Mouse (Mus musculus): ENCODE data around the gene Kif24.

Kif24 gene

DNA sequence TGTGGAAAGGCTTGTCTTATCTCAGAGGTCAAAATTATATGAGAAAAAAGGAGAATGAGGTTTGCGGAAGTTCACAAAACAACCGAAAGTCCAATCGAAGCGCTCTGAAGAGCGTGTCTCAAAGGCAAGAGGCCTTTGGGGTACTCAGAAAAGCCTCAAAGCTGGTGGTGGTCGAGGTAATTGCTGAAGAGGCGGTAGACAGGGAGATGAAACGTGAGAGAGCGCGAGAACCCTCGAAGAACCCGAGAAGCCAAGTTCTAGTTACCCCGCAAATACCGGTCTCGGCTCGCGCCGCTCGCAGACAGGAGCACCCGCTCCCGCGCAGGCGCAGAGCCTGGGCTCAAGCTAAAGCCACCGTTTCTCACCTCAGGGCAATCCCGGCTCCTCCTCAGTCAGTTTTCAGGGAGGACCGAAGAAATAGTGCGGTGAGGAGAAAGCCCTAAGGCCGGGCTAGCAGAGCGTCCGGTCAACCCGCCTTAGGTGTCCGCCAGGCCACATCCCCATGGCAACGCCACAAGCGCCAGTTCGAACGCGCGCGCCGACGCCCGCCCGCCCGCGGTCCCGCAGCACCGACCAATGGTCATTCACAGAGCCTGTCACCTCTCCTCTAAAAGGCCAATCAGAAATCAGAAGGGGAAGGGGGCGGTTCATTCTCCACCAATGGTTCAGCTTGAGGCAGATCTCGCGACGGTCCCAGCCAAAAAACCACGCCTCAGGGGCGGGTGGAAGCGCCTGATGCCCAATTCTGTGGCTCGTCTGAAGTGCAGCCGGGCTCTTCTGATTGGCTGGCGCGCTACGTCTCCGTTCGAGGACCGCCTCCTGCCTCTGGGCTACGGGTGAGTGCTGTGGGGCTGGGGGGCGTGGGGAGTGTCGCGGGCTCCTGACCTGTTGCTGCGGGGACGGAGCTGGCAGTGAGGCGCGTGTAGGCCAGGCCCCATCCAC is at the start of gene Kif24, which contains the start of gene Nudt2:
TSS of gene Kif24 (minus strand) at position 543 of the 942 bp plus-strand sequence.
TSS of gene Nudt2 (plus strand) at position 807 of the 942 bp plus-strand sequence.
- DNase-seq (ENCODE audit: low read depth), result peak; percentile 98

DNA sequence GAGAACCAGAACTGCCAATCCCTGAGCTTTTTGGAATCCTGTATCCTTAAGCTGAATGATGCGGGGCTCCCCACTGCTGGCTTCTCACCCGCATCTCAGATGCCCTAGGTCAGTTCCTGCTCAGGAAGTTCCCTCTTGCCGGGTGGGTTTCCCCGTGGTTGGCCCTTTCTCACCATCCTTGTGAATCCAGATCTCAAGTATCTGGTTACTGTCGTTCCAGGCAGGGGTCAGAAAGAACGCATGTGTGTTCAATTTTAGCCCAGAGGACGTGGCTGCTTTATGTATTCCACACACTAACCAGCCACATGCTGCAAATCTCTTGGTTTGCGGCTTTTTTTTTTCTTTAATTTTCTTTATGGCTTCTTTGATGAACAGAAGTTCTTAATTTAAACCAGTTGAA is 49.0 kb upstream of the Kif24 start:
- DNase-seq (ENCODE audit: low read depth), result no peak

DNA sequence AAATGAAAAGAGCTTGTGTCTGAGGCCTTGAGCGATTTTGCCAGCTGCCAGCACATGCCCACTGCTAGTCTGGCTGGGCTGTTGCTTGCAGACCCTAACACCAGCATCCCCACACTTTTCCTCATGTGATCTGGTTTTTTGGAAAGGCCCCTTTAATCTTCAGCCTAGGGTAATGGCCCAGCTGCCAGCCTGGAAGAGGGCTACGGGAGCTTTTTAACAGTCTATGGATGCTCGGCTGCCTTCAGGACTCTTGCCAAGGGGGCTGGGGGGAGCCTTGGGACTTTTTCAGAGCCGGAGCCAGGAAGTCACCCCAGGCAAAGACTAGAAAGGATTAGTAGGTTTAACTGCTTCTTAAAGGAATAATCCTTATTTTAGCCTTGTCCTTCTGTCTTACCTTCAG is 48.6 kb upstream of the Kif24 start:
- DNase-seq (ENCODE audit: low read depth), result no peak

DNA sequence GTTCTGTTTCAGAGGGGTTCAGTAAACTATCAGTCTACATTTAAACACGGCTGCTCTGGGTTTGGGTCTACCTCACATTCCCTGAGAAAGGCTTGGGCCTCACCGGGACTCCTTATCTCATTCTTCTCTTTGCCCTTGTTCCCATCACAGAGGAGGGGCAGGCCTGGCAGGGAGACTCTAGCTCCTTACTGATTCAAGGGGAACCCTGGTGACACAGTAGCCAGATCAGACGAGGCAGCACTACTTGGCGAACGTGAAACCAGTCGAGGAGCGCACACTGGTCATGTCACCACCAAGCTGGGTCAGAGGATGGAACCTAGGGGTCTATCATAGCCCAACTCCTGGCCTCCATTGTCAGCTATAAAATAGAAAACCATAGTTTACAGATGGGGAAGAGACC is 43.3 kb upstream of the Kif24 start:
- DNase-seq (ENCODE audit: low read depth), result no peak

DNA sequence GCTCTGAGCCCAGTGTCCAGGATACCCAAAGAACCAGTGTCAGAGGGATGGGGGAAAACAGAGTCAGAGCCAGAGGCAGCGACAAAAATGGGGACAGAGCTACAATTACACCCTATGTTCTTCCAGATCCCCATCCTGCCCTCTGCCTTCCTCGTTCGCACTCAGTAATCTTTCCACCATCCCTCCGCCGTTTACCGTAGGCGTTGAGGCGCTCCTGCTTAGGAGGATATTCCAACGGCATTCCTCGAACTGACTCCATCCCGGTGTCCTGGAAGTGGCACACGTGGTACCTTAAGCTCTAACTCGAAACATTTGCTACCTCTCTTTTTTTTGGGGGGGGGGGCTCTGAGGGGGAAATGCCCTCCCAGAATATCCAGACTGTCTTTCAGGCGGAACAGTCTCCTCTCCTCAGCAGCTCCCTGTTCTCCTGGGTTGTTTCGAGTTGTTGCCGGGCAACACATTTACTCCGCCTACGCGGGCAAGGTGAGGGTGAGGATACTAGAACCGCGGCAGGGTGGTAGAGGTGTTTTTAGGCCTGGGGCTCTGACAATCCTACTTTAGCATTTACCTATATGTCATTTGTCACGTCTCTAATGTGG is 42.7 kb upstream of the Kif24 start:
- no peak for DNase-seq (ENCODE audit: low read depth)

DNA sequence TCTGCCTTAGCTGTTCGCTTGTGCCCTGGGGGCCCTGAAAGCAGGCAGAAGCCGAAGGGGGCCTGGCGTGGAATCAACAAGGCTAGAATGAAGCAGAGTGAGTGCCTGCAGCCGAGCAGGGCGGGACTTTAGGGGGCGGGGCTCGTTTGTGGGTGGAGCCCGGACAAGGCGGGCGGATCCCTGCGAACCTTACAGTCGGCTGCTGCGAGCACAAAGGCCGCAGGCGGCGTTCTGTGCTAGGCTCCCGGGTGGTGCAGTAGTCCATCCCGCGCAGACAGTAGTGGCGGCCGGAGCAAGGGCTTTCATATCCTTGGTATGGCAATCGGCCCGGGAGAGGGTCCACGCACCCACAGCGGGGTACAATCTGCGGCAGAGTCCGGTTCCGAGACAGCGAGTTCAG is 42.2 kb upstream of the Kif24 start:
- peak; percentile 77 for DNase-seq (ENCODE audit: low read depth)

DNA sequence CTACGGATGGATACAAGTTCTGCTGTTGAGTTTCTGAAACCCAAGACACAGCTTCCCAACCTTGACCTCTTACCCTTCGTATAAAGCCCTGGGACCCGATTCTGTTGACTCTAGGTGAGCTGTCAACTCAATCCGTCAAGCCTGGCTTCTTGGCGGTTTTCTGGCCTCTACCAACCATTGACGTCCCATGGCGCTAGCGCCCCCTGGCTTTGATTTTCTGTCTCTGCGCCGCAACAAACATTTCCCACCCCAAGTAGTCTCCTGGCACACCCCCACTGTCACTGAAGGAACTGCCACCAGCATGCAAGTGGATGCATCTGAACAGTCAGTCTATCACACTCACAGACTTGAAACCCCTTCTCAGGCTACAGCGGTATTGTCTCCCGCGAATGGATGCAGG is 41.5 kb upstream of the Kif24 start:
- DNase-seq (ENCODE audit: low read depth), result peak; percentile 33

DNA sequence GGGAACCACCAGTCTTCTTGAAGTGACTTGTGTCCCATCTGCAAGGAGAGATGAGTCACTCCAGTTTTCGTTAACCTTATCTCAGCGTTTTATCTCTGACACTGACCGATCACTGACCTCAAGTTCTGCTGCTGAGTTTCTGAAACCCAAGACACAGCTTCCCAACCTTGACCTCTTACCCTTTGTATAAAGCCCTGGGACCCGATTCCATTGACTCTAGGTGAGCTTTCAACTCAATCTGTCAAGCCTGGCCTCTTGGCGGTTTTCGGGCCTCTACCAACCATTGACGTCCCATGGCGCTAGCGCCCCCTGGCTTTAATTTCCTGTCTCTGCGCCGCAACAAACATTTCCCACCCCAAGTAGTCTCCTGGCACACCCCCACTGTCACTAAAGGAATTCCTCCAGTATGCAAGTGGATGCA is 40.5 kb upstream of the Kif24 start:
- DNase-seq (ENCODE audit: low read depth), result no peak

DNA sequence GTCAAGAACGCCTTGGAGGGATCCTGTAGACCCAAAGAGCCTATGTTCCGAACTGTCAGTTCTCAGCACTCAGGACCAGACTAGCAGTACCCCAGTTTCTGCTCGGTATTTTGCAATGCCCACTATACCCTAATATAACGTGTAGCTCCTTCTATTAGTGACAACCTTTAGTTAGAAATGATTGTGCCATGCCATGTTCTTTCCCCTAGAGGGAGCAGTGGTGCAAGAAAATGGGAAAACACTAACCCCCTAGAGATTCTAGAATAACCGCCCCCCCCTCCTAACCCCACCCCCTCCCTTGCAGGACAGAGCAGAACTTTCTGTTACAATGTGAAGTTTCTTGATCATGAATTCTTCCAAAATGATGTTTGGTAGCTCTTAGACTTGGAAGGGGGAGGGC is 39.6 kb upstream of the Kif24 start:
- DNase-seq (ENCODE audit: low read depth), result peak; percentile 28

DNA sequence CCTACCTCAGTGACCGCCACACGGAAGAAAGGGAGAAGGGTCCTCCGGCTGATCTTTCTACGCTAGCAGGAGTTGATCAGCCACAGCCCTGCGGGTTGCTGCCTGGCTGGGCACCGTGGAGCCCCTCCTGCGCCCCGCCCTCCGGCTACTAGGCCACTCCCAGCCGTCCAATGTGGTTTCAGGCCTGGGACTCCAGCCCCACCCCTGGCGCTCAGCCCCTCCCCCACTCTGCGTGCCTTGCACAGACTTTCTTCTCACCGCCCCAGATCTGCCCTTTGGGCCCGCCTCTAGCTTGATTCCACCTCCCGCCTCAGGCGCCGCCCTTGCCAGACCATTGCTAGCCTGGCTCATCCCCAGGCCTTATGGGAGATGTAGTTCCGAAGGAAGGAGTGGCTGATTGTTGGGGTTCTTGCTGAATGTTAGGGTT is 38.3 kb upstream of the Kif24 start, which contains the start of gene AI464131:
TSS of gene AI464131 (minus strand) at position 91 of the 427 bp plus-strand sequence.
- peak; percentile 98 for DNase-seq (ENCODE audit: low read depth)

DNA sequence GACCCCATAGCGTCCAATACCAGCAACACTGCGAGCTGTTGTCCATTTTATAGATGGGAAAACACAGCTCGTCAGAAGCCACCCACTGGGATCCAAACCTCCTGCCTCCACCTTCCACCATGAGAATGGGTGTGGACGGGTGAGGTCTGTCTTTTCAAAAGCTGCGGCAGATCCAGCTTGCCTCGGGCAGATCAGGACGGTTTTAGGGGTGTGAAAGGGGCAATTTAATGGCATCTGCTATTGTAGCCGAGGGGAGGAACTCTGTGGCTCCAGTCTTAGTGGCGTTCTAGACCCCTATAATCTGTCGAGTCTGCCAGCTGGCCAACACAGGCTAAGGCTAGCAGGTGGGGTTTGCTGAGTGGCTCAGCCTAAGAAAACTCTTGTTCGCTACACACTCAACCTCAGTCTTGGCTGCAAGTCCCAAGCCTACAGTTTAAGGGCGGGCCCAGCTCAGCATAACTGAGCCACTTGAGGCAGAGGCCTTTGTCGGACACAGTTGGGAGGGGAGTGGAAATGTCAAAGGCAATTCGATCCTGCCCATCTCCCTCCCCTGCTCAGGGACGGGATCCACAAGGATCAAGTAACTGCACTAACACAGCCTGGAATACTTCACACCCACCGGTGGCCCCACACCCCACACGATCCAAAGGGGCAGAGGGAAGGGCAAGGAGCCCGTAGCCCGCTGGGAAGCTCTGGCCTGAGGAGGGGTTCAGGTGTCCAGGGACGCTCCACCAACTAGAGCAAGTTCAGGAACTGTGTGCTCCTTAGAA is 37.7 kb upstream of the Kif24 start:
- peak; percentile 75 for DNase-seq (ENCODE audit: low read depth)

DNA sequence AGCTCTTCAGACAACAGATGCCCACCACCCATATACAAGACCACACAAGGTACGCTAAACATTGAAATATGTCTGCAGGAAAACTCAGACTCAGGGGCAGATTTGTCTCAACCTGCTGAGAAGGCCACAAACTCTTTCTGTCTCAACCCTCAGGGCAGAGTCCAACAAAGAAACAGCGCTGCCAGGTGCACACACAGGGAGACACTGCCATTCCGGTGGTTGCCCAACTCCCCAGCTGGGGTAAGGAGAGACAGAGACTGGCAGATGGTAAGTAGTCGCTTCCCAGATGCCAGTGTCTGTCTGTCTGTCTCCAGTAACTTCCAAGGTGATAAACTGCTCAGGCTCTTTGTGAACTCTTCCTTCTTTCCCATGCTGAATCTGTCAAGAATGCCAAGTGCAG is 36.1 kb upstream of the Kif24 start:
- no peak for DNase-seq (ENCODE audit: low read depth)

DNA sequence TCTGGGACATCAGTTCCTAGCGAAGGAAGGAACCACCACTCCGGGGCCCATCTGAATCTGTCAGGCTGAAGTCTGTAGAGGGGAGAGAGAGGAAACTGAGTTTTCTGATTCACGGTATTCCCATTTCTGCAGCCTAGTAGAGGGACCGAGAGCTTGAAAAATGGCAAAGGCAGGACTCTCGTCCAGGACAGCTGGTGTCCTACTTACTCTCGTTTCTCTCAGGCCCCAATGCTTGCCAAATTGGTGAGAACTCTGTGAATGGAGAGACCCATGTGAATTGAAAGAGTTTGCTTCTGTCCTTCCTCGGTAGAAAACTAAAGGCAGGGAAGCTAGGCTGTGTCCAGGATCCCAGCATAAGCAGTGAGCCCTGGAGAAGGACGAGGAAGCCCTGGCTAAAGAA is 34.9 kb upstream of the Kif24 start:
- DNase-seq (ENCODE audit: low read depth), result no peak

DNA sequence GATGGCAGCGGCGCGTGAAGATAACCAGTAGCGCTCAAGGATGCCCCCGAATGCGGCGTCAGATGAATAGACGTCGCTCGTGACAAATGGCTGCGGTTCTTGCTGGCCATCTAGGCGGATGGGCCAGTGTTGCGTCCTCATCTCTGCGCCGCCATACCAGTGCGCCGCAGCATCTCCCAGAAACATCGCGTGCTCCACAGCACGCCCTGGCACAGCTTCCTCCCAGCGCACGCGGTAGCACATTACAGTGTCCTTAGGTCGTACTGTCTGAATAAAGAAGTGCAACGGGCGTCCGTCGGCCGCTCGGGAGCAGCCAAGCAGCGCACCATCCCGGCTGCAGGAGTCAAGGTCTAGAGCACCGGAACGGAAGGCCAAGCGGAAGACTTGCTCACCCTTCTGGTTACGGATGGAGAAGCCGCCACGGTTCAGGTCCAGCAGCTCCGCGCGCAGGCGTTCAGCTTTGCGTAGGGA is 34.3 kb upstream of the Kif24 start:
- DNase-seq (ENCODE audit: low read depth), result no peak

DNA sequence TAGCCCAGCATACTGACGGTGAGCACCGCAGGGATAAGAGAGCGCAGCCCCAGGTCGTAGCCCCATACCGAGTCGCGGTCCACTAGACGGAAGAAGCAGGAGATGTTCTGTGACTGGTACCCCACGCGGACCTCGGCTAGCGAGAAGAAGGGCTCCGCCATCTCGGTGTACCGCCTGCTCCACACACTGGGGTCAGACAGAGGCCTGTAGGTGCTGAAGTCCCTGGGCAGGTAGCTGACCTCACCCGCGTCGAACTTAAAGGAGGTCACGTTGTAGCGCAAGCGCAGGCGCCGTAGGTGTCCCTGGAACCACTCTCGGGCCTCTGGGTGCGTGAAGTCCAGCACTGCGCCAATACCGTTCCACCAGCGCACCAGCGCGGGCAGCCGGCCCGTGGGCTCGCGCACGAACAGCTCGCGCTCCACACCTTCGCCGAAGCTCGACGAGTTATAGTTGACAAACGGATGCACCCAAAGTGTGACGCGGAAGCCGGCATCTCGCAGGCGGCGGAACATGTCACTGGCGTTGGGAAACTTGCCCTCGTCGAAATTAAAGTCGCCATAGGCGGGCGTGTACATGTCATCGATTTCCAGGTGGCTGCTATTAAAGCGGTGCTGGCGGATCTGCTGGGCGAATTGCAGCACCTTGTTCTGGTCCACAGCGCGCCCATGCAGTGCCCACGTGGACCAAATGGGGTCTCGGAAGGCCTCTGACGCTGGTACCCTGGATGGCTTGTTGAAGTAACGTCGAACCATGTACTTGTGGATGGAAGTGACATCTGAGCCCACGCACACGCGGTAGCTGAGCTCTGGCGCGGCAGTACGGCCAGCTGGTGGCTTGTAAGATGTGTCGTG is 33.5 kb upstream of the Kif24 start:
- no peak for DNase-seq (ENCODE audit: low read depth)

DNA sequence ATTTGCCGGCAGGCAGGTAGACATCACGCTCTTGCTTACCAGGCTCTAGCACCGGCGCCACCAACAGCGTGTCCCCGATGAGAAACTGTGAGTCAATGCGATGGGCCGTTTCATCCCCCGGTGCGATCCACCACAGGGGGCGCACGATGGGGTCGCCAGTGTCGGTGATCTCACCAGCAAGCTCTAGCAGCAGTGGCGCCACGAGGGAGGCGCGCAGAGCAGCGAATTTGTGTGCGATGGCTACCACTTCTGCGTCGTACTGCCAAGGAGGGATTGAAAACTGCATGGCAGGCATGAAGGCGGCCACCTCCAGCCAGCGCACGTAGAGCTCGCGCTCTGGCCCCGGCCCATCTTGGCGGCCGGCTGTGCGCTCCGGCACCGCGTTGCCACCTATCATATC is 32.9 kb upstream of the Kif24 start:
- no peak for DNase-seq (ENCODE audit: low read depth)

DNA sequence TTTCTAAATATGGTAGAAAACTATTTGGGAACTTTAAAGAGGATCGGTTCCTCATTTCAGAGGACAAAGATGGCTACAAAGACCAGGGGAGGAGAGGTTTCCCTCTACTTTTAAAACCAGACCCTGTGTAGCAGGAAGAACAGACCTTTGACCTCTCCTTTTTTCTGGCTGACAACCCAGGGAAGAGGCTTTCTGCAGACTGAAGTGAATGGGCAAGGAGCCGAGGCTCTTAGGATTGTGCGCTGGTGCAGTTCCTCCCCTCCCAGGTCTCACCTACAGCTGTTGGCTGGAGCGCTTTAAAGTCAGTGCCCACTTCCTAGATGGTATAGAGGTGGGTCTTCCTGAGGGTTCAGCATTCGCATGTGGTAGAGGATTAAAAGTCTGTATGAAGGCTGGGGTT is 32.4 kb upstream of the Kif24 start:
- DNase-seq (ENCODE audit: low read depth), result no peak

DNA sequence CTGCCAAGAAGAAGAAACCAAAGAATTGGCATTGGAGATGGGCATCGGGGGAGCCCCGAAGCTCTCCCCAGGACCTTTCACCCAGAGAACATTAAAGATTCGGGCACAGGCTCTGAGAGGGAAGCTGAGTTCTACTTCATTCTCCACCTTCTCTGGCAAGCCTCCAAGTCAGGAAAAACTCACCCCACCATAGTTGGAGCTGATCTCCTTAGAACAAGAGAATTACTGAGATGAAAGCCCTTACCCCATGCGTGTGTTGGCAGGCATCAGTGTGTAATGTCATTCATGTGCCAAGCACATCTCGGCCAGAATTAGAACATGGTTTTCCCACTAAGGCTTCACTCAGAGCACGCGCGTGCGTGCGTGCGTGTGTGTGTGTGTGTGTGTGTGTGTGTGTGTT is 31.2 kb upstream of the Kif24 start:
- DNase-seq (ENCODE audit: low read depth), result no peak

DNA sequence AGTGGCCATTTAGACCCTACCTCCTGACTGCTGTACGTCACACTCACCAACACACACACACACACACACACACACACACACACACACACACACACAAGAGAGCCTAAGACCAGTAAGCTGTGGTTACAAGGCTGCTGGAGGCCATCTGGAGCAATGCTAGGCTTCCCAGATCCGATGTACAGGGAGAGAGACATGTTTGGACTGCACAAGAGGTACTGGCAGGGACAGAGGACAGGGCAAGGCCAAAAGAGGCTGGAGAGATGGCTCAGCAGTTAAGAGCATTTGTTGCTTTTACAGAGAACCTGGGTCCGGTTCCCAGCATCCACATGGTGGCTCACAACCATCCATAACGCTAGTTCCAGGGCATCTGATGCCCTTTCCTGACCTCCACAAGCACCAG is 30.4 kb upstream of the Kif24 start:
- no peak for DNase-seq (ENCODE audit: low read depth)

DNA sequence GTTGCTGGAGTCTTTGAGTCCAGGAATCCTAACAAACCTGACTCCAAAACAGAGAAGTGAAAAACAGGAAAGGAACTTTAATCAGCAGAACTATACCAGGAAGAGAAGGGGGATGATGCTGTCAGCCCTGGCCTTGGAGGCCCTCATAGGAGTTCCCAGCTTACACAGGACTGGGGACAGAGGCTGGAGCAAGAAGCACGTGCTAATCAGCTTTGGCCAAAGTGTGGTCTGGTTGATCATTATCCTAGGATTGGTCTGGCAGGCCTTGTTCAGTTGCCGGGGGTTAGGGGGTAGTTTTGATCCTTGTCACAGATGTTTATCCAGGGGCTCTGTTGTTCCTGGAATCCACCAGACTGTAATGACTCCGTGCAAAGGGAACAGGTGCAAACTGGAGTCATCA is 29.7 kb upstream of the Kif24 start:
- no peak for DNase-seq (ENCODE audit: low read depth)

DNA sequence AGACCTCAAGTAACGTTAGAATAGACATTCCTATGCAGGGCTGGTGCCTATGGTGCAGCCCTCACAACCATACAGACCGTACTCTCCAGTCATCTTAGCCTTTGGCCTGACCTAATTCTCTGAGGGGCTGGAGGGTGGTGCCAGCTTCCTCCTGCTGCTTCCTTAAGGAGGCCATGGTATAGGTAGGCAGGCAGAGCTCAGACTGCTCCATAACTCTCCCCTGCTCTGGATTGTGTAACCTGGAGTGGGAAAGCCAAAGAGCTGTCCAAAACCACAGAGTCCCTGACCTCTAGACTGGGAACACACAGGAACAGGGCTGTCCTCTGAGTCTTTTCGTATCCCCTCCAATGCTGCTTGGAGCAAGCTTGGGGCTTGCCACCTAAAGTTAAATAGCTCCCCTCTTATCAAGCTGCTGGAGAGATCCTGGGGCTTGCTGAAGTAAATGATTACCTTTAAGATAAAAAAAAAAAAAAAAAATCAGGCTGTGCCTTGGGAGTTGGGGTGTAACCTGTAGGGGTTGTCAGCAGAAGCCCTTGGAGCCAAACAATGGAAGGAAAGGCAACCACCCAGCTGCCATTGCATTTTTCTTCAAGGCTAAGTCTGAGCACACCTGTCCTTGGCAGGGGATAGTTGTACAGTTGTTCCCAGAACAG is 28.9 kb upstream of the Kif24 start:
- DNase-seq (ENCODE audit: low read depth), result no peak
